Mouse (Mus musculus) liver, embryonic 12.5 days (tissue): Measurements from ENCODE around the gene H2al1a. TPM values are rescaled to one million over a fixed set of nuclear protein-coding genes. Genes with fewer than 3 reads are reported as not detected.

Experiments used
- polyA plus RNA-seq: library from polyadenylated mRNA; unstranded; fragments of >200 nt; fragmentation: Nextera tagmentation; extraction: Ambion mirVana; gene quantifications from 2 replicates; pipeline ENCODE4 v1.2.1, GENCODE M21; 2016

Gene H2al1a
- polyA plus RNA-seq, 1 experiment from 2014 or later: not detected

Other genes with a start within 250 kb of the H2al1a start
- not detected in 2 replicates for gene H2al1b, start 3.2 kb downstream of the H2al1a start, polyA plus RNA-seq
- not detected in 2 replicates for gene H2al1c, start 6.4 kb downstream of the H2al1a start, polyA plus RNA-seq
- not detected in 2 replicates for gene H2al1d, start 9.6 kb downstream of the H2al1a start, polyA plus RNA-seq
- not detected in 2 replicates for gene H2al1e, start 12.7 kb downstream of the H2al1a start, polyA plus RNA-seq
- not detected in 2 replicates for gene H2al1f, start 15.9 kb downstream of the H2al1a start, polyA plus RNA-seq
- not detected in 2 replicates for gene H2al1g, start 19.0 kb downstream of the H2al1a start, polyA plus RNA-seq
- not detected in 2 replicates for gene H2al1h, start 22.2 kb downstream of the H2al1a start, polyA plus RNA-seq
- gene H2al1i, start 25.4 kb downstream of the H2al1a start, polyA plus RNA-seq: not detected in 2 replicates
- gene H2al1j, start 28.6 kb downstream of the H2al1a start, polyA plus RNA-seq: not detected in 2 replicates